Mouse (Mus musculus): ENCODE data around the gene Mapk14. TPM values are rescaled to one million over a fixed set of nuclear protein-coding genes. Genes with fewer than 3 reads are reported as not detected.
"Not testable (repeated sequence)": the region's sequence is repeated elsewhere in the genome, so short reads cannot be mapped to it uniquely, and the experiment has no call there.

The Mapk14 gene
- polyA plus RNA-seq, 1 experiment from 2014 or later: 30.8 TPM

GRCm38 (mm10) chr17:28712305-28712704 lies 21.2 kb downstream of the Mapk14 start:
- WGBS (ENCODE audit: insufficient replicate concordance): 78% methylated on average over 6 of the region's 6 CpGs
- Histone ChIP-seq H3K4me3 (replicated peaks) (no peak overlapping the region), H3K9ac (no peak overlapping the region), H3K36me3 (peaks cover 38% of the 10 kb centered on the region), H3K4me1 (replicated peaks) (peaks cover 55% of the 10 kb centered on the region), H3K27me3 (no peaks in the 10 kb centered on the region), H3K4me2 (no peak overlapping the region), H3K27ac (no peak overlapping the region), H3K9me3 (replicated peaks) (no peaks in the 10 kb centered on the region)
- DNase-seq: no peak
- no peak for ATAC-seq (ENCODE audit: low read depth)

- Histone ChIP-seq H3K9me3 (replicated peaks) (no peaks in the 10 kb centered on the region), H3K4me3 (replicated peaks) (no peak overlapping the region), H3K36me3 (peaks cover 51% of the 10 kb centered on the region), H3K9ac (no peak overlapping the region), H3K4me2 (no peak overlapping the region), H3K27me3 (no peaks in the 10 kb centered on the region), H3K4me1 (replicated peaks) (peaks cover 39% of the 10 kb centered on the region), H3K27ac (no peak overlapping the region)
- DNase-seq (no peak), ATAC-seq (ENCODE audit: low read depth) (no peak)
- WGBS (ENCODE audit: insufficient replicate concordance): 93% methylated on average over 3 of the region's 3 CpGs
Observed at GRCm38 (mm10) chr17:28714006-28714405, 22.9 kb downstream of the Mapk14 start.

GRCm38 (mm10) chr17:28715832-28716548 lies 24.9 kb downstream of the Mapk14 start:
- no peaks in the 10 kb centered on the region for H3K9me3 ChIP-seq (replicated peaks)
- no peak overlapping the region for H3K9ac ChIP-seq
- DNase-seq (no peak), ATAC-seq (ENCODE audit: low read depth) (no peak)
- H3K36me3 ChIP-seq: peaks cover 70% of the 10 kb centered on the region
- no peak overlapping the region for H3K27ac ChIP-seq
- no peak overlapping the region for H3K4me3 ChIP-seq (replicated peaks)
- 70% methylated on average over 7 of the region's 7 CpGs for WGBS (ENCODE audit: insufficient replicate concordance)
- H3K27me3 ChIP-seq: no peaks in the 10 kb centered on the region
- peaks cover 21% of the 10 kb centered on the region for H3K4me1 ChIP-seq (replicated peaks)
- H3K4me2 ChIP-seq: no peak overlapping the region

GRCm38 (mm10) chr17:28717535-28717934 lies 26.4 kb downstream of the Mapk14 start:
- Histone ChIP-seq H3K9ac (no peak overlapping the region), H3K4me3 (replicated peaks) (no peak overlapping the region), H3K27ac (no peak overlapping the region), H3K27me3 (no peaks in the 10 kb centered on the region), H3K4me1 (replicated peaks) (peaks cover 6% of the 10 kb centered on the region; the same call in 1 of the 2 replicates), H3K9me3 (replicated peaks) (no peaks in the 10 kb centered on the region), H3K4me2 (no peak overlapping the region), H3K36me3 (peaks cover 85% of the 10 kb centered on the region)
- ATAC-seq (ENCODE audit: low read depth) (no peak), DNase-seq (no peak)
- WGBS (ENCODE audit: insufficient replicate concordance): 80% methylated on average over 3 of the region's 3 CpGs

GRCm38 (mm10) chr17:28725783-28726182 lies 34.7 kb downstream of the Mapk14 start, which contains the start of gene AC170998.1:
Gene AC170998.1, plus strand, starts transcription at chr17:28726083.
- no peak within 1 kb of the TSS for H3K4me3 ChIP-seq (replicated peaks)
- no peak for DNase-seq
- H3K27ac ChIP-seq: no peak within 1 kb of the TSS
- no peak within 1 kb of the TSS for H3K4me2 ChIP-seq
- H3K27me3 ChIP-seq: no peaks in the 10 kb centered on the region
- WGBS (ENCODE audit: insufficient replicate concordance): 81% methylated on average over 4 of the region's 4 CpGs
- H3K36me3 ChIP-seq: peaks cover 97% of the 10 kb centered on the region
- no peak within 1 kb of the TSS for H3K9ac ChIP-seq
- H3K4me1 ChIP-seq (replicated peaks): no peaks in the 10 kb centered on the region
- no peak for ATAC-seq (ENCODE audit: low read depth)
- no peaks in the 10 kb centered on the region for H3K9me3 ChIP-seq (replicated peaks)

GRCm38 (mm10) chr17:28727511-28727910 lies 36.4 kb downstream of the Mapk14 start:
- not testable (repeated sequence) for H3K4me3 ChIP-seq (replicated peaks); H3K4me2 ChIP-seq; ATAC-seq (ENCODE audit: low read depth); H3K27ac ChIP-seq; H3K9me3 ChIP-seq (replicated peaks); H3K4me1 ChIP-seq (replicated peaks); DNase-seq; H3K9ac ChIP-seq; H3K27me3 ChIP-seq
- WGBS (ENCODE audit: insufficient replicate concordance): 90% methylated on average over 11 of the region's 11 CpGs
- peaks cover 97% of the 10 kb centered on the region for H3K36me3 ChIP-seq

GRCm38 (mm10) chr17:28735317-28736105 lies 44.4 kb downstream of the Mapk14 start:
- H3K4me1 ChIP-seq (replicated peaks): peaks cover 11% of the 10 kb centered on the region; the same call in 1 of the 2 replicates
- no peak overlapping the region for H3K4me3 ChIP-seq (replicated peaks)
- no peak overlapping the region for H3K9ac ChIP-seq
- no peak for DNase-seq
- H3K9me3 ChIP-seq (replicated peaks): no peaks in the 10 kb centered on the region
- H3K4me2 ChIP-seq: no peak overlapping the region
- no peak for ATAC-seq (ENCODE audit: low read depth)
- peaks cover 78% of the 10 kb centered on the region for H3K36me3 ChIP-seq
- 68% methylated on average over 6 of the region's 6 CpGs for WGBS (ENCODE audit: insufficient replicate concordance)
- no peaks in the 10 kb centered on the region for H3K27me3 ChIP-seq
- peak overlapping the region; percentile 60 for H3K27ac ChIP-seq

- 48% methylated on average over 4 of the region's 4 CpGs for WGBS (ENCODE audit: insufficient replicate concordance)
- Histone ChIP-seq H3K4me3 (replicated peaks) (no peak overlapping the region), H3K27ac (peak overlapping the region; percentile 60), H3K4me2 (no peak overlapping the region), H3K36me3 (peaks cover 78% of the 10 kb centered on the region), H3K9me3 (replicated peaks) (no peaks in the 10 kb centered on the region), H3K27me3 (no peaks in the 10 kb centered on the region), H3K4me1 (replicated peaks) (peaks cover 11% of the 10 kb centered on the region; the same call in 1 of the 2 replicates), H3K9ac (no peak overlapping the region)
- DNase-seq: peak; percentile 9
- peak; percentile 29; the same call in 1 of the 2 replicates for ATAC-seq (ENCODE audit: low read depth)
Observed at GRCm38 (mm10) chr17:28736486-28736885, 45.4 kb downstream of the Mapk14 start.

- Histone ChIP-seq H3K27me3 (no peaks in the 10 kb centered on the region), H3K4me2 (no peak overlapping the region), H3K9ac (no peak overlapping the region), H3K9me3 (replicated peaks) (no peaks in the 10 kb centered on the region), H3K4me3 (replicated peaks) (no peak overlapping the region), H3K36me3 (peaks cover 78% of the 10 kb centered on the region), H3K4me1 (replicated peaks) (peaks cover 11% of the 10 kb centered on the region; the same call in 1 of the 2 replicates), H3K27ac (no peak overlapping the region)
- WGBS (ENCODE audit: insufficient replicate concordance): 55% methylated on average over 4 of the region's 4 CpGs
- no peak for ATAC-seq (ENCODE audit: low read depth)
- no peak for DNase-seq
Observed at GRCm38 (mm10) chr17:28737973-28738372, 46.8 kb downstream of the Mapk14 start.

- H3K27ac ChIP-seq: no peak overlapping the region
- no peak overlapping the region for H3K4me3 ChIP-seq (replicated peaks)
- H3K9me3 ChIP-seq (replicated peaks): no peaks in the 10 kb centered on the region
- H3K36me3 ChIP-seq: peaks cover 82% of the 10 kb centered on the region
- DNase-seq (no peak), ATAC-seq (ENCODE audit: low read depth) (no peak)
- no peak overlapping the region for H3K9ac ChIP-seq
- no peak overlapping the region for H3K4me2 ChIP-seq
- WGBS (ENCODE audit: insufficient replicate concordance): 93% methylated on average over 6 of the region's 6 CpGs
- H3K4me1 ChIP-seq (replicated peaks): peaks cover 11% of the 10 kb centered on the region; the same call in 1 of the 2 replicates
- H3K27me3 ChIP-seq: no peaks in the 10 kb centered on the region
Observed at GRCm38 (mm10) chr17:28739244-28739643, 48.1 kb downstream of the Mapk14 start.

GRCm38 (mm10) chr17:28743145-28743866 lies 52.2 kb downstream of the Mapk14 start:
- no peak overlapping the region for H3K4me2 ChIP-seq
- 90% methylated on average over 11 of the region's 11 CpGs for WGBS (ENCODE audit: insufficient replicate concordance)
- peaks cover 97% of the 10 kb centered on the region for H3K36me3 ChIP-seq
- no peak for ATAC-seq (ENCODE audit: low read depth)
- DNase-seq: no peak
- H3K4me1 ChIP-seq (replicated peaks): peaks cover 5% of the 10 kb centered on the region; the same call in 1 of the 2 replicates
- H3K27ac ChIP-seq: no peak overlapping the region
- no peaks in the 10 kb centered on the region for H3K9me3 ChIP-seq (replicated peaks)
- no peak overlapping the region for H3K4me3 ChIP-seq (replicated peaks)
- no peak overlapping the region for H3K9ac ChIP-seq
- no peaks in the 10 kb centered on the region for H3K27me3 ChIP-seq

Measured in liver, embryonic 13.5 days (tissue).